Mouse (Mus musculus) G1E (cell line): ENCODE measurements around the gene Phc2. TPM values are rescaled to one million over a fixed set of nuclear protein-coding genes. Genes with fewer than 3 reads are reported as not detected.
A peak's percentile ranks its signal among the peaks of the same experiment; 100 is the strongest.

Experiments used
- ATAC-seq: 2 replicates; pipeline ENCODE4 v1.8.0; 2016; ENCODE audit warnings: mild to moderate bottlenecking; ENCODE audit not compliant: insufficient number of reproducible peaks, poor library complexity, low FRiP score, severe bottlenecking; ENCODE audit errors: extremely low read depth
- DNase-seq: peaks from one replicate; pipeline ENCODE4 v3.0.0; 2012; ENCODE audit warnings: low spot score
- H3K27me3 ChIP-seq: 2 replicates; pipeline ENCODE4 v1.6.1; 2012; ENCODE audit warnings: mild to moderate bottlenecking, low read length, inconsistent platforms; ENCODE audit not compliant: insufficient read depth
- H3K36me3 ChIP-seq: replicated peaks from 2 replicates; pipeline ENCODE3; 2012; ENCODE audit warnings: mild to moderate bottlenecking, inconsistent platforms
- H3K4me1 ChIP-seq: 2 replicates; pipeline ENCODE4 v1.6.1; 2012; ENCODE audit warnings: low read depth, low read length, inconsistent platforms, mixed read lengths; ENCODE audit not compliant: insufficient read depth
- H3K4me3 ChIP-seq: 2 replicates; pipeline ENCODE4 v1.5.1; 2012; ENCODE audit warnings: low read depth, mild to moderate bottlenecking, inconsistent platforms, low read length, moderate library complexity, mixed read lengths
- H3K9me3 ChIP-seq: replicated peaks from 2 replicates; pipeline ENCODE4 v1.6.1; 2012; ENCODE audit warnings: inconsistent platforms
- CTCF ChIP-seq: IDR thresholded peaks from 2 replicates; pipeline ENCODE4 v1.5.1; 2012; ENCODE audit warnings: low read depth, low read length, inconsistent platforms, mixed read lengths
- GATA1 ChIP-seq: IDR thresholded peaks from 2 replicates; pipeline ENCODE4 v1.6.1; 2012; ENCODE audit warnings: borderline replicate concordance, low read length, inconsistent platforms, mixed read lengths
- GATA2 ChIP-seq: IDR thresholded peaks from 2 replicates; pipeline ENCODE4 v1.6.1; 2012; ENCODE audit warnings: low read depth, low read length, inconsistent platforms, borderline replicate concordance
- POLR2AphosphoS5 ChIP-seq: IDR thresholded peaks from 2 replicates; pipeline ENCODE4 v1.6.1; 2012; ENCODE audit warnings: low read depth, low read length, inconsistent platforms; ENCODE audit not compliant: insufficient replicate concordance
- TAL1 ChIP-seq: conservative IDR thresholded peaks from 2 replicates; pipeline ENCODE4 v1.6.1; 2012; ENCODE audit warnings: low read depth, low read length, inconsistent platforms, mixed read lengths
- polyA plus RNA-seq: library from polyadenylated mRNA; stranded (reverse); fragments of >175 nt; gene quantifications from 2 replicates; pipeline ENCODE4 v1.2.3, GENCODE M21; 2012
- total RNA-seq, 2 experiments: library from RNA; stranded (forward) in 1 of 2; stranded (reverse) in 1 of 2; fragments of 200-1000 nt in 1 of 2; fragments of >200 nt in 1 of 2; fragmentation: Nextera tagmentation in 1 of 2; gene quantifications; 2 replicates each; pipeline ENCODE4 v1.2.3; 2014 to 2017

Phc2 gene
- total and polyA plus RNA-seq, 3 experiments = 16.2 to 121 (median 58.8) TPM

DNA sequence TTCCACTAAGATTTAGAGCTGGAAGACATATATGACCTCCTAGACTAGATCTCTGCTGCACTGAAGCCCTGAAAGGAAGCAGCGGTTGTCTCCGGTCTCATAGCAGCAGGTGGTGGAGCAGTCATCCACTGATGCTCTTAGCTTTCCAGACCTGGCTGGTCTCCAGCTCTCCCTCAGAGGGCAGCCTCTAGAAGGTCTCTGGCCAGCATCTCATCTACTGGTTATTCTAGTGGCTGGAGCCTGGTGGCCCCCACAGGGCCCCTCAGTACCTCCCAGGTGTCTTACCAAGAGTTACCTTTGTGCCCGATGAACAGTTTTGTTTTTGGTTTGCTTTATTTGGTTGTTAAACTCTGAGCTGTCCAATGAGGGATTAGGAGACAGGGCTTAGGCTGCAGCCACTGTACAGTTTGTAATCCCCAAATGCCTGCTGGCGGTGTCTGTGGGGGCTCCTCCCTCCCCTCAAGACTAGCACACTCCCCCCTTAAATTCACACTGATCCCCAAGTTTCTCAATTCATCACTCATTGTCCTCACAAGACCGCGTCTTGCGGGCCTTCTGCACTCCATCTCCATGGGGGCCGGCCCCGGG lies 66.7 kb downstream of the Phc2 start:
- TF ChIP-seq POLR2AphosphoS5 (no peak), GATA2 (no peak)
- H3K36me3 ChIP-seq = no peaks in the 10 kb centered on the region
- ATAC-seq (no peak), DNase-seq (no peak)
- H3K9me3 ChIP-seq = no peaks in the 10 kb centered on the region
- peaks cover 51% of the 10 kb centered on the region for H3K27me3 ChIP-seq
- H3K4me1 ChIP-seq = peaks cover 3% of the 10 kb centered on the region; the same call in 1 of the 2 replicates
- H3K4me3 ChIP-seq = no peak overlapping the region

DNA sequence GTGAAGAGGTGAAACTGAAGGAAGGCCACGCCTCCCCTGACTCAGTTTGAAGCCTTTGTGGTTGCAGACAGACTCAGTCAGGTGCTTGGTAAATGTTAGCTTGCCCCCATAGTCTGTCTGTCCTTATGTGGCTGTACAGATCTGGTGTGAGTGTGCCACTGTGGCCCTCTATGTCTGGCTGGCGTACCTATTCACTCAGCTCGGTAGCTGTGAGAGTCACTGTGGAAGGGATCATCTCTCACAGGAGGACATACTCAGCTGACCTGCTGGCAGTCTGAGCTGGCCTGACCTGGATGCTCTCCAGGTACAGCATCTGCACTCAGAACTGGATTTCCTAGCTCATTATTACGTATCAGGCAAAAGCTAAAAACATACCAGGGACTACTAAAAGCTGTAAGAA lies 67.3 kb downstream of the Phc2 start:
- H3K4me1 ChIP-seq = peaks cover 8% of the 10 kb centered on the region
- no peaks in the 10 kb centered on the region for H3K36me3 ChIP-seq
- DNase-seq (no peak), ATAC-seq (no peak)
- peaks cover 46% of the 10 kb centered on the region for H3K27me3 ChIP-seq
- TF ChIP-seq GATA1 = no peak
- no peak for TF ChIP-seq POLR2AphosphoS5
- no peak for TF ChIP-seq TAL1
- TF ChIP-seq CTCF = no peak
- no peak for TF ChIP-seq GATA2
- no peaks in the 10 kb centered on the region for H3K9me3 ChIP-seq
- H3K4me3 ChIP-seq = no peak overlapping the region

DNA sequence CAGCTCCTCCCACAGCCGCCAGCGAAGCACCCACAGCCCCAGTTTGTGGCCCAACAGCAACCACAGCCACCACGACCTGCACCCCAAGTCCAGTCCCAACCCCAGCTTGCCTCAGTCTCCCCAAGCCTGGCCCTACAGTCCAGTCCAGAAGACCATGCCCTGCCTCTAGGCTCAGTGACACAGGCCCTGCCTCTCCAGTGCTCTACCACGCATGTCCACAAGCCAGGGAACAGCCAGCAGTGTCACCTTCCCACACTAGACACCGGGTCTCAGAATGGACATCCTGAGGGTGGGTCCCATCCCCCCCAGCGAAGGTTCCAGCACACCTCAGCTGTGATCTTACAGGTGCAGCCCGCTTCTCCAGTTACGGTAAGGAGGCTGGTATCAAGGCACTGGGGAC lies 68.4 kb downstream of the Phc2 start:
- TF ChIP-seq GATA1 (no peak), GATA2 (no peak), TAL1 (no peak), POLR2AphosphoS5 (no peak), CTCF (no peak)
- Histone ChIP-seq H3K36me3 (no peaks in the 10 kb centered on the region), H3K27me3 (peaks cover 38% of the 10 kb centered on the region), H3K4me1 (peaks cover 13% of the 10 kb centered on the region), H3K9me3 (no peaks in the 10 kb centered on the region), H3K4me3 (no peak overlapping the region)
- no peak for ATAC-seq
- no peak for DNase-seq

DNA sequence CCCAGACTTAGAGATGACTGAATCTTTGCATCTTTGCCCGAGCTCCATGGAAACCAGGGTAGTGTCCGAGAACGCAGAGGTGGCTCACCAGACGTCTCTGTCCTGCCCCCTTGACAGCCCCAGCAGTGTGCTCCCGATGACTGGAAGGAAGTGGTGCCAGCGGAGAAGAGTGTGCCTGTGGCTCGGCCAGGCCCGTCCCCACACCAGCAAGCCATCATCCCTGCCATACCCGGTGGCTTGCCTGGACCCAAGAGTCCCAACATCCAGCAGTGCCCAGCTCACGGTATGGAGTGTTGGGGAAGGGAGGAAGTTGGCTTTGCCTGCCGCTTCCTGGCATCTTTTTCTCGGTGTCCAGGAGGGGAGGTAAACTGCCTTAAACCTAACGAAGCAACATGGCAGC lies 68.9 kb downstream of the Phc2 start:
- peaks cover 34% of the 10 kb centered on the region for H3K27me3 ChIP-seq
- H3K4me3 ChIP-seq = no peak overlapping the region
- TF ChIP-seq POLR2AphosphoS5 (no peak), GATA2 (no peak), GATA1 (no peak), CTCF (no peak)
- ATAC-seq = no peak
- peaks cover 17% of the 10 kb centered on the region for H3K4me1 ChIP-seq
- H3K36me3 ChIP-seq = no peaks in the 10 kb centered on the region
- no peaks in the 10 kb centered on the region for H3K9me3 ChIP-seq
- no peak for DNase-seq

DNA sequence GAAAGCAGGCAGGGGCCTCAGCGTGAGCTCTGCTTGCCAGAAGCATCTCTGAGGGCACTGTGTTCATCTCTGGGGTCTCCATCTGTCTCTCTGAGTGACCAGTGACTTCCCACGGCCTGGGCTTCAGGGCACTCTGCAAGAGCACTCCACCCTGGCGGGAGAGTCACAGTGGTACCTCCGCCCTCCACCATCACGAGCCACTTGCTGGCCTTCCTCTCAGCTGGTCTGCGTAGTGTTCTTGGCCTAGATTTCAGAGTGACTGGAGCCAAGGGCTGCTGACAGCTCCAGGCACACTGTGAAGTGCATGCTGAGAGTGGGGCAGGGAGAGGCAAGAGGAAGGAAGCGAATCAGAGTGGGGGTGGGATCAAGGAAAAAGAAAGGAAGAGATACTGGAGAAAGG lies 69.6 kb downstream of the Phc2 start:
- Histone ChIP-seq H3K9me3 (no peaks in the 10 kb centered on the region), H3K36me3 (peaks cover 1% of the 10 kb centered on the region), H3K27me3 (peaks cover 34% of the 10 kb centered on the region), H3K4me3 (no peak overlapping the region), H3K4me1 (peaks cover 24% of the 10 kb centered on the region)
- ATAC-seq (no peak), DNase-seq (no peak)
- TF ChIP-seq GATA1 (no peak), TAL1 (no peak), CTCF (no peak), POLR2AphosphoS5 (no peak), GATA2 (no peak)

DNA sequence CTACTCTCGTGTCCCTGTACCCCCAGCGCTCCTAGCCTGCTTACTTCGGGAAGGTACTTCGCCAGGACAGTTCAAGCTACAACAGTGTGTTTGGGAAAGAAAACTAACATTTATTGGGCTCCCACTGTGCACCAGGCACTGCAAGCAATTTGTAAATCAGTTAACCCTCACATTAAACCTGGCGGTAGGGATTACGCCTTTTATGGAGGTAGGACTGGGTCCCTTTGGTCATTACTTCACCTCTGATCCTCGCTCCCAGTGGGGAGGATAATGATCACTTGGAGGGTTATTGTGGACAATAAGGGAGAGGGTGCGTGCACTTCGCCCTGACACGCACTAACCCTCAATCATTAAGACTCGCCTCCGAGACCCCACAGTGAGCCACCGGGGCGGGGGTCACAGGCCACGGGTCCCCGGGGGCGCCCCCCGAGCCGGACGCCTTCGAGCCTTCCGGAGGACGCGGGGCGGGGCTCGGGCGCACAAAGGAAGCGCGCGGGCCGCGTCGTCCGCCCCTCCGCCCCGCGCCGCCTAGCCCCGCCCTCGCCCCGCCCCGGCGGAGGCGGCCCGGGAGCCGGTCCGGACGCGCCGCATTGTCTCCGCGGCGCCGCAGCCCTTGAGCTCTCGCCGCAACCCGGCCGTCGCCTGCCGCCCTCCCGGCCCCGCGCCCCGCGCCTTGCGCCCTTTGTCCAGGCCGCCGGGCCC lies 72.7 kb downstream of the Phc2 start:
- ATAC-seq (peak; percentile 46), DNase-seq (peak; percentile 90)
- TF ChIP-seq POLR2AphosphoS5 (no peak), TAL1 (no peak), GATA1 (no peak), CTCF (no peak), GATA2 (no peak)
- Histone ChIP-seq H3K4me1 (peaks cover 39% of the 10 kb centered on the region), H3K27me3 (peaks cover 19% of the 10 kb centered on the region), H3K36me3 (peaks cover 29% of the 10 kb centered on the region), H3K4me3 (peak overlapping the region; percentile 79), H3K9me3 (no peaks in the 10 kb centered on the region)
